Mouse (Mus musculus) heart, adult 2 months (tissue): ENCODE results near the gene Eif2ak3.

Source experiments
- EP300 ChIP-seq: fragments of 200-500 bp; IDR thresholded peaks from 2 replicates; pipeline ENCODE4 v1.6.1; 2011; ENCODE audit warnings: low read depth, low read length, control low read depth; ENCODE audit not compliant: insufficient read depth
- POLR2A ChIP-seq: fragments of 200-500 bp; IDR thresholded peaks from 2 replicates; pipeline ENCODE4 v1.6.1; 2011; ENCODE audit warnings: mild to moderate bottlenecking, low read depth, low read length, control low read depth; ENCODE audit not compliant: insufficient read depth

DNA sequence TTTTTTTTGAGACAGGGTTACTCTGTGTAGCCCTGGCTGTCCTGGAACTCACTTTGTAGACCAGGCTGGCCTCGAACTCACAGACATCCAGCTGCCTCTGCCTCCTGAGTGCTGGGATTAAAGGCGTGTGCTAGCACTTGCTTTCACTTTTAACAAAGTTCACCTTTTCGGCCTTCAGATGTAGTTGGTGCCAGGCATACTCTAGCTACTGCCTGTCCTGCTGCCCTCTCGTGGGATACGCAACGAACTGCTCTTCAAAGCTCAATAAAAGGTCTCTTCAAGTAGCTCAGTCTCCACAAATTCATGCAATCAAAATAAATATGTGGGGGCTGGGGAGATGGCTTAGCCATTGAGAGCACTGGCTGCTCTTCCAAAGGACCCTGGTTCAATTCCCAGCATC lies 53.9 kb downstream of the Eif2ak3 start:
- no peak for TF ChIP-seq EP300
- no peak for TF ChIP-seq POLR2A
